Mouse (Mus musculus) gastrocnemius, adult 8-10 months (tissue): ENCODE measurements around the gene Eif2ak1. TPM values are rescaled to one million over a fixed set of nuclear protein-coding genes. Genes with fewer than 3 reads are reported as not detected.
A peak's percentile ranks its signal among the peaks of the same experiment; 100 is the strongest.
"Not testable (repeated sequence)": the region's sequence is repeated elsewhere in the genome, so short reads cannot be mapped to it uniquely, and the experiment has no call there.

Source experiments
- DNase-seq, 2 experiments: peaks; one replicate each; pipeline ENCODE4 v3.0.0; 2022; ENCODE audit warnings: low spot score in 2 of 2
- total RNA-seq, 4 experiments: library from RNA; stranded (reverse); gene quantifications; 2 replicates each; pipeline ENCODE4 v1.2.4; 2022

Gene Eif2ak1
- 10 to 100 TPM; 27.6 to 29.2 (median 28.2) TPM for total RNA-seq

- DNase-seq: peak; percentile 85 to 89
These were observed at the start of gene Eif2ak1 for GRCm38 (mm10) chr5:143817116-143817930. Eif2ak1 (plus strand) TSS chr5:143817788.

DNA sequence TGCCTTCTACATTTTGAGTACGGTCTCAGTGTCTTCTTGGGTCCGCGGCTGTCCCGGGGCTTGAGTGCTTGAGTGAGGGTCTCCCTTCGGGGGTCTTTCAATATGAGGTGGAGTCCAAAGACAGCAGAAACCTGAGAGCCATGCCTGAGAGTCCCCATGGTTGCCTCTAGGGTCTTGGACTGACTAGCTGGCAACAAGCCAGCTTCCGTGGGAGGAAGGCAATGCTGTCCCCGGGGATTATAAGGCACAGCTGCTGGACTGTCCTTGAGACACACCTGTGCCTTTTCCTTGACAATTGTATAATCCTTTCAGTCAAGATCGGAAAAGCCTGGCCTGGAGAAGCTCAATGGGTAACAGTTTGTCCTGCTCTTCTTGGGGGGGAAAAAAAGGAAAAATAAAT, 35.6 kb upstream of the Eif2ak1 start:
- no peak for DNase-seq

DNA sequence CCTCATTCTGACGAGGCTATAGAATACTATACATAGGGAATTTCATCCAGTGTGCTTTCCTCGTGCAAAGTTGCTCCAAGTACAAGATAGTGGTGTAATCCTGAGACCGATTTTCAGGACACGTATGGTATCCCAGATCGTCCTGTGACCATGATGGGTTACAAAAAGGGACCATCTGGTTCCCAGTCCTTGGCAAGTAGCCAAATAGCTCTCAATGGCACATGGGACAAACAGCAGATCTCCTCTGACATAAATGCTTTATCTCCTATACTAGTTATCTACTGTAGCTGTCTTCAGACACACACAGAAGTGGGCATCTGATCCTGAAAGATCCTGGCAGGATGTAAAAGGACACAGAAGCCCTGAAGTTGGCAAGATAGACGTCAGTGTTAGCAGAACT, 32.2 kb upstream of the Eif2ak1 start:
- DNase-seq: no peak

GRCm38 (mm10) chr5:143801216-143801615, 16.4 kb upstream of the Eif2ak1 start:
- not testable (repeated sequence) for DNase-seq

DNA sequence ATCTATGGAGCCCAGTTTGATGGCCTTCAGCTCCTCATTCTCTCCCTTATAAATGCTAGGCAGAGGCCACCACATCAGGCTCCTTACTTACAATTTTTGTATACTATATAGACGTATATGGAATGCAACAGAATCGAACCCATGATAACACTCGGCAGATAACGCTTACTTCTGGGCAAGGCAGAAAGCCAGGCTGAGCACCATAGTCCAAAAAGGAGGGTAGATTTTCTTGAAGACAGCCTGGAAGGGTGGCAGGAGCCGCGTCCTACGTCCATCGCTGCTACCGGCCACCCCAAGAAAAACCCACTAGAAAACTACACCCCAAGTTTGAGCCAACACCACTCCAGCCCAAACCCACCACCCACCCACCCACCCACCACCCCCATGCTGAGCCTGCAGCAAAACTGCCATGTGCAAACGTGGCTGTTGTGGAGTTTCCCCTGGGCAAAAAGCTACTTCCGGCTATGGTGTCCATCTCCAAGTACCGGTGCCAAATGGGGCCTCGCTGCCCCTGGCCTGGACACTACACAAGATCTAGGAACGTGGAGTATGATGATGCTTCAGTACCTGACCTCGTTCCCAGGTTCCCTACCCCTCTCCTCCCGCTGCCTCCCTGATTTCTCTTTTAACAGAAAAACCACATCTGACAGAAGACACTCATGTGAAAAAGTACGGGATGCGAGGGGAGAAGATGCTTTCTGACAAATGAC, 13.4 kb upstream of the Eif2ak1 start:
- DNase-seq: no peak

DNA sequence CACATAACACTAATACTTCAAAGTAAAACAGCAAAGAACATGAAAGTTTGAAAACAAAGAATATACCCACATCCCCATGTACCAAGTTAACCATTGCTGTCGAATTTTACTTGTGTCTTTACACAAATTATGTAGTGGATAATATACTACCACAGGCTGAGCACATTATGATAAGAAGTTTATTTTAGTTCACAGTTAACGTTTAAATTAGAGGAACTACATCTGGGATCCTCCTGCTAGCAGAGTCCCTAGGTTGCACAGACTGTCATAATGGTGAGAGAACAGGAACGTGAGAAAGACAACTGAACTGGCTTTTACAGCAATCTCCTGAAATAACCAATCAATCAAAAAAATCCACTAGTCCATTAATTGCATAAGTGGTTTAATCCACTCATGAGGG, 10.3 kb upstream of the Eif2ak1 start:
- DNase-seq: no peak

GRCm38 (mm10) chr5:143809421-143810090, 8.0 kb upstream of the Eif2ak1 start:
- no peak for DNase-seq

GRCm38 (mm10) chr5:143811653-143812052, 5.9 kb upstream of the Eif2ak1 start:
- no peak for DNase-seq

GRCm38 (mm10) chr5:143814626-143815025, 3.0 kb upstream of the Eif2ak1 start:
- DNase-seq: no peak

- DNase-seq: no peak
These were observed 333 bp downstream of the Eif2ak1 start for GRCm38 (mm10) chr5:143817931-143818311.

DNA sequence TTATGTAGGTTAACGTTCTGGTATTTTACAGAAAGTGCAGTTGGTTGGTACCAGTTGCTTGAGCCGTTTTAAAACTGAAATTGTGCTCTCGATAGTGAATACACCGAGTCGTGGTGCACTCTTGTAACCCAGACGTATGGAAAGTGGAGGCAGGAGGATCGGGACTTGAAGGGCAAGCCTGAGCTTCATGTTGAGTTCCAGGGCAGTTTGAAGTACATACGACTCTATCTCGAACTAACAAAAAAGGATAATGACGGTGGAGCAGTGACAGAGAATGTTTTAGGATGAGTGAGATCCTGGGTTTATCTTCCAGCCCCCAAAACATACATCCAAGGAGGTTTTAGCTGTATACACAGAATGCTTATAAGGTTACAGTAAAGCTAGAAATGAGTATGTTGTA, 873 bp downstream of the Eif2ak1 start:
- no peak for DNase-seq

GRCm38 (mm10) chr5:143818949-143819348, 1.4 kb downstream of the Eif2ak1 start:
- DNase-seq: no peak

- no peak for DNase-seq
These were observed 2.5 kb downstream of the Eif2ak1 start for GRCm38 (mm10) chr5:143819906-143820660.

DNA sequence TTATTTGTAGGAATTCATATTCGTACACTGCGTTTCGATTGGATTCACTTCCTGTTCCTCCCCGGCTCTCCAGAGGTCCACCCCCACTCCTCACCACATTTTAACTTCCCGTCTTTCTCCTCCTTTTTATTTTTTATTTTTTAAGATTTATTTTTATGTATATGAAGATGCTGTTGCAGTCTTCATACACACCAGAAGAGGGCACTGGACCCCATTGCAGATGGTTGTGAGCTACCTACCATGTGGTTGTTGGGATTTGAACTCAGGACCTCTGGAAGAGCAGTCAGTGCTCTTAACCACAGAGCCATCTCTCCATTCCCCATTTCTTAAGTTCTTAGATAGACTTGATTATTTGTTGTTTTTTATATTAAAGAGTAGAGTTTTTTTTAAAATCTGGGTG, 3.2 kb downstream of the Eif2ak1 start:
- no peak for DNase-seq

DNA sequence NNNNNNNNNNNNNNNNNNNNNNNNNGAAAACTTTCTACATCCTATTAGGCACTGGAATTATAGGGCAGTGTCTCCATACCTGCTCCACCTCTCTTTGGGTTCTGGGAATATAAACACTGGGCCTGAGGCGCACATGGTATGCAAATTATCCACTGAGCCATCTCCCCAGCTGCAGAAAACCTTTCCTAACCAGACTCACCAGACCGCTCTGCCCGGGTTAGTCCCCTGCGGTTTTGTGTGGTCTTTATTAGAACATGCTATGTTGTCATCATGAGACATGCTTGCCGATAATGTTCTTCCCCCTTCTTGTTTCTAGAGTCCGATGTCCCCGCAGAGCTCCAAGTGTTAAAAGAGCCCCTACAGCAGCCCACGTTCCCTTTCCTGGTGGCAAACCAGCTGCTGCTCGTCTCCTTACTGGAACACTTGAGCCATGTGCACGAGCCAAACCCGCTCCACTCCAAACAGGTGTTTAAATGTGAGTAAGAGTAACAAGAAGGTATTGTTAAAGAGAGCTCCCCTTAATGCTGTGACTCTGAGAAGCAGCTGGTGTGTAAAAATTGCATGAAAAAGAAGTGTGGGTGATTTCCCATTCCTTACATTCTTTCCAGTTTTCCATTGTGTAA, 54.1 kb downstream of the Eif2ak1 start:
- no peak for DNase-seq

GRCm38 (mm10) chr5:143874571-143874970, 57.0 kb downstream of the Eif2ak1 start:
- no peak for DNase-seq

DNA sequence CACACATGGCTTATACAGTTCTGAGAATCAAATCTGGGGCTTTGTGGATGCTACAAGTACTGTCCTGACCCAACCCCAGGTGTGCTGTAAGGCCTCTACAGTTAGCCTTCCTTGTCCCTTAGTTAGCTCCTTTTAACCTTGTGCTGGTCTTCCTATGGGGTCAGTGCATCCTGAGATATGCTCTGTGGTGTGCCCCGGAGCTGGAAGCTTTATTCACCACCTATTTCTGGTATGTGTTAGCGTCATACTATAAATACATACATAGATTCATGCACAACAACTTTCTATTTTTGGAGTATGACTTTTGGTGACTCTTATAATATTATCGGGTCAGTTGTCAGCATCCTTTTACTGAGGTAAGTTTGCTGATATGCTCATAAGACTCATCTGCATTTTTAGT, 67.7 kb downstream of the Eif2ak1 start:
- no peak for DNase-seq

GRCm38 (mm10) chr5:143890741-143891140, 73.2 kb downstream of the Eif2ak1 start:
- DNase-seq: no peak

- DNase-seq: no peak
These were observed 74.8 kb downstream of the Eif2ak1 start for GRCm38 (mm10) chr5:143892255-143892886.

DNA sequence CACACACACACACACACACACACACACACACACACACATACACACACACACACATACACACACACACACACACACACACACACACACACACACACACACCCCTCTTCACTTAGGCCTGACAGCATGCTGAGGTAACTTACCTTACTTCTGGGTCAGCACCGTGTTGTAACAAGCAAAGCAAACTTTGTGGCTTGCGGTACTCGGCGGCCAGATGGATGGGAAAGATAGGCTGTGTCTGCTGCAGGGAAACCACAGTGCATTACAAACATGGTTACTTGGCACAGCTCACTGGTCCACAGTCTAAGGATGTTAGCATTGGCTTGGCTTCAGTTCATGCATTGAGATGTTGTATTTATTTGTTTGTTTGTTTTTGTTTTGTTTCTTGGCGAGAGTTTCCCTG, 75.8 kb downstream of the Eif2ak1 start:
- DNase-seq: no peak
